26 mouse cellular contexts compared by ENCODE assay signal in genomic region chr4:139182511-139182910, GRCm38 (mm10).
"Had no signal": no experiment of that assay in that cellular context is flagged by ENCODE, and none has a peak within 500 bp of the region (broad histone marks: within the 10 kb centered on the region; RNA-seq: fewer than 3 reads in every experiment).

No protein-coding gene starts in this region.

- DNase-seq: cerebellum, adult 9-11 months; cerebellum, postnatal 10 days; cerebellum, postnatal 14 days; cerebellum, postnatal 25 days; cerebellum, postnatal 36 days; embryo, embryonic 11 days; forebrain, postnatal 0 days; gastrocnemius, adult 2 months; gastrocnemius, postnatal 10 days; gastrocnemius, postnatal 14 days; gastrocnemius, postnatal 25 days; gastrocnemius, postnatal 36 days; heart, adult 11 months; heart, adult 18-20 months; heart, adult 2 months had no signal

- H3K36me3 ChIP-seq: embryonic facial prominence, embryonic 10.5 days; embryonic facial prominence, embryonic 12.5 days; embryonic facial prominence, embryonic 13.5 days; embryonic facial prominence, embryonic 15.5 days; forebrain, embryonic 10.5 days; forebrain, embryonic 12.5 days; forebrain, embryonic 15.5 days had no signal

- H3K9me3 ChIP-seq: embryonic facial prominence, embryonic 15.5 days; forebrain, embryonic 15.5 days had no signal

- H3K9ac ChIP-seq: embryonic facial prominence, embryonic 12.5 days; embryonic facial prominence, embryonic 13.5 days; embryonic facial prominence, embryonic 15.5 days; forebrain, embryonic 12.5 days; forebrain, embryonic 13.5 days; forebrain, embryonic 15.5 days; forebrain, postnatal 0 days had no signal

- H3K4me3 ChIP-seq: embryonic facial prominence, embryonic 10.5 days; embryonic facial prominence, embryonic 12.5 days; embryonic facial prominence, embryonic 13.5 days; embryonic facial prominence, embryonic 15.5 days; erythroblast, embryonic 14.5 days; forebrain, embryonic 10.5 days; forebrain, embryonic 12.5 days; forebrain, embryonic 13.5 days; forebrain, embryonic 15.5 days; gastrocnemius, adult 2 months; heart, adult 2 months had no signal

- H3K27ac ChIP-seq: embryonic facial prominence, embryonic 10.5 days; embryonic facial prominence, embryonic 12.5 days; embryonic facial prominence, embryonic 13.5 days; embryonic facial prominence, embryonic 15.5 days; forebrain, embryonic 10.5 days; forebrain, embryonic 12.5 days; forebrain, embryonic 13.5 days; forebrain, embryonic 15.5 days; gastrocnemius, adult 2 months; heart, adult 2 months had no signal

- H3K27me3 ChIP-seq: embryonic facial prominence, embryonic 12.5 days; embryonic facial prominence, embryonic 13.5 days; embryonic facial prominence, embryonic 15.5 days; forebrain, embryonic 12.5 days; forebrain, embryonic 13.5 days; forebrain, embryonic 15.5 days had no signal

- ATAC-seq: forebrain, embryonic 13.5 days; forebrain, embryonic 14.5 days; forebrain, embryonic 15.5 days; forebrain, embryonic 16.5 days; forebrain, postnatal 0 days had no signal

- H3K4me1 ChIP-seq: embryonic facial prominence, embryonic 12.5 days; embryonic facial prominence, embryonic 15.5 days; forebrain, embryonic 10.5 days; forebrain, embryonic 12.5 days; forebrain, embryonic 13.5 days; forebrain, embryonic 15.5 days had no signal

- H3K4me2 ChIP-seq: embryonic facial prominence, embryonic 12.5 days; embryonic facial prominence, embryonic 13.5 days; embryonic facial prominence, embryonic 15.5 days; forebrain, embryonic 12.5 days; forebrain, embryonic 13.5 days; forebrain, embryonic 15.5 days had no signal
